Mouse (Mus musculus) spleen, embryonic (tissue): Measurements from ENCODE around the gene Pdlim4.
"Not testable (repeated sequence)": the region's sequence is repeated elsewhere in the genome, so short reads cannot be mapped to it uniquely, and the experiment has no call there.

Experiments used
- CTCF ChIA-PET: fragments of 350-600 bp; sonication (Branson Sonifier 250); formaldehyde crosslinking; loops from one replicate; lab custom pipeline; 2022; lab: Charles Lee

The Pdlim4 gene

DNA sequence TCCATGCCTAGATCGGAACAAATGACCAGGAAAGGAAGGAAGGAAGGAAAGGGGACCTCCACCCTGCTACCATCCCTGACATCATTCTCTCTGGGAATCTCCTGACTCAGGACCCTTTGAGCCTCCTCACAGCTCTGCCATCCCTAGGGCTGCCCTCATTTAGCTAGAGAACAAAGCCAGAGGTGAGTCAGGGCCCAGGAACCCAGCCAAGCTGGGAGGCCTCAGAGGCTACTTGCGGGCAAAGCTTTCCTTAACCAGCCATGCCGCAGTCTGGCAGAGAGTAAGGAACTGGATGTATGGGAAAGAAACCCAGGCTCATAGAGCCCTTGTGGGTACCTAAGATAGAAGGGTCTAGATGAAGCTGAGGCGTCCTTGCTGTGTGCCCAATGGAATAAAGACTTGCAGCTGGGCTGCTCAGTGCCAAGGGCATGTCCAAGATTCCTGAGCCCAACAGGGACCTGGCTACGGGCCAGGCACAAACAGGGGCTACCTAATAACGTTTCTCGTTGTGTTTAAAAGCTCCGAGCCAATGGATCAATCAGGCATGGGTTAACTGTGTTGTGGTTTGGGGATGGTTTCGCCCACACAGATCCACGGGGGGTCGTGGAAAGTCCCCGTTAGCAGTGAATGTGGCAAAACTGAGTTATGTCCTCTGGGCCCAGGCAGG is 6.6 kb downstream of the Pdlim4 start:
- CTCF ChIA-PET, result no interaction called here

DNA sequence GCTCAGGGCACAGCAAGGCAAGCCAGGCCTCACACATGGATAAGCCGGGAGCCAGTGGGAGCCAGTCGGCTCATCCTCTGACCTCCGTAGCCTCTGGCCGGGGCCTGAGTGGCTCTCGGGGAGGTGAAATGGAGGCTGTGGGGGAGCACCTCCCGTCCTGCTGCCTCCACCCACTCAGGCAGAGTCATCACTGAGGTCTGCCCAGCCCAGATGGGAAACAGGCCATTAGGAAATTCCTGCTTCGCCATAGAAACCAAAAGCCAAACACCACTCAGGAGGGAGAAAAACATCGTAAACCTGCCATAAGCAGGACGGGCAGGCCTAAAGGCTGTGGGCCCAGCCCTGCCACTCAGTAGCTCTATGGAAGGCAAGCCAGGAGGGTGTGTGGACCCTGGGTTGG is 8.5 kb downstream of the Pdlim4 start:
- CTCF ChIA-PET, result interaction anchor here (0.7 kb wide), 1 partner anchor 10 kb away, joined by 3 read pairs; no protein-coding TSS in a partner anchor

DNA sequence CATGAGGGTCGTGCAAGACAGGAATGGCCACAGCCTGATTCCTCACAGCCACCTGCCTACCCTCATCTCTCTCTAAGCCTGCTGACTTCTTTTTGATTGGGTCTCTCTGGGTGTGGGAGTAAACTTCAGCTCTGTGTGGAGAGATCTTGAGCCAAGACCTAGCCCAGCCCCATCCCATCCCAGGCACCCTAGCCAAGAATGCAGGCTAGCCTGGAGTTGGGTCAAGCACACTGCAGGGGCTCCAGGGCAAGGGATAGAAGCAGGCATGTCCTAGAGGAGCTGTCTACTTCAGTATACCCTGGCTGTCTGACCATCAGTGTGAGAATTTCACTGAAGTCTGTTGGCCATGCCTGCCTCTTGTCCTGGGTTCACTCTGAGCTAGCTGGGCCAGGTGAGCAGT is 9.3 kb downstream of the Pdlim4 start:
- CTCF ChIA-PET, result interaction anchor here (0.7 kb wide), 1 partner anchor 9 kb away, joined by 3 read pairs; no protein-coding TSS in a partner anchor

DNA sequence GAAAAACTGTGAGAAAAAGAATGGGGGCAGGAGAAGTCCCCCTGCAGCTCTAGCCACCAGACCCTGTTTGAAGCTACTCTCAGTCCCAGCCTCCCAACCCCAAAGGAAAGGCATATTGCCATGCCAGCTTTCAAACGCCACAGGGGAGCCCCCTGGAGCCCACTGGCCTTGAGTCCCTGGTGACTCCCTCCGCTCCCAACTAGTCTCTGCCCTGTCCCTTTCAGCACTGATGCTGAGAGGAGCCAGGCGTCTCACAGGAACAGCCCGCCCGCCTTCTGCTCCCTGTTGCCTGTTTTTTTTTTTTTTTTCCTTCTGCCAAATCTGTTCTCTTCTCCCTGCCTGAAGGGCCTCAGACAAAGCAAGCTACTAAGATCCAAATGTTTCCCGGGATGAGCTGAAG is 10.2 kb downstream of the Pdlim4 start:
- CTCF ChIA-PET, result interaction anchor here (0.5 kb wide), 1 partner anchor 30 kb away, joined by 6 read pairs; no protein-coding TSS in a partner anchor

DNA sequence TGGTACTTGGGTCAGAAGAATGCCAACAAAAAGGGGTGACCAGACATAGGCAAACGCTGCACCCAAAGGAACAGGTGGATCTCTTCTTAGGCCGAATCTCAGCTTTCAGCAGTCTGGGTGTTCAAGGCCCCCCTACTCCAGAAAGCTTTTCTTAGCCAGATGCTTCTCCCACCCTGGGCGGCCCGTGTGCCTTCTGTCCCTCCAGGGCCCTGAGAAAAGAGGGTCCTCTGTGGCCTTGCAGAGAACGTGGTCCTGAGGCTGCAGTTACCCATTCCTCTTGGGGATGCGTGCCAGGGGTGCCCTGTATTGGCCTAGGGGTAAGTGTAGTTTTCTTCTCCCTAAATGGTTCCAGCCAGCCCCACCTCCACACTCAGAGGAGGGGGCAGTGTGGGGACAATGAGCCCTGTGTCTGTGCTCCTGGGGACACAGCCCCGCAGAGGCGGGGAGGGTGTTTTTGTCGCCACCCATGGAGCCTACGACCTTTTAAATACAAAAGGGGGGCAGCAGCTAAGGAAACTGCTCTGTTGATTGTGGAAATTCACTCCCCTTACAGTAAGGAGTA is 10.7 kb downstream of the Pdlim4 start:
- CTCF ChIA-PET, result no interaction called here

DNA sequence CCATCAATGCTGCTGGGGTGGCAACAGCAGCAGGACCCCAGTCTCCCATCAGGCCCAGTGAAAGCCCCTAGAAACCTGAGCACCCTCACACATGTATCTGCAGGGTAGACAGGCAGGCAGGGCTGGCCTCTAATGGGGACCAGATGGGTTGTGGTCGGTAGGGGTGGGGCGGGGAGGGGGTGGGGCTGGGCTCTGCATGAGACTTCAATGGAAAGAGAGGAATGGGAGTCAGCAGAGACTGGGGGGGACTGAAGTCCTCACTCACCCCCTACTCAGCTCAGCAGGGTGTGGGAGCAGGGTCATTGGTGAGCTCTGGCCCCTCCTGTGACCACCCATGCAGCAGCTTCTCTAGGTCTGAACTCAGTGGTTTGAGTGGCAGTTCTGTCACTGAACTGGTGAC is 11.4 kb downstream of the Pdlim4 start:
- CTCF ChIA-PET, result no interaction called here

DNA sequence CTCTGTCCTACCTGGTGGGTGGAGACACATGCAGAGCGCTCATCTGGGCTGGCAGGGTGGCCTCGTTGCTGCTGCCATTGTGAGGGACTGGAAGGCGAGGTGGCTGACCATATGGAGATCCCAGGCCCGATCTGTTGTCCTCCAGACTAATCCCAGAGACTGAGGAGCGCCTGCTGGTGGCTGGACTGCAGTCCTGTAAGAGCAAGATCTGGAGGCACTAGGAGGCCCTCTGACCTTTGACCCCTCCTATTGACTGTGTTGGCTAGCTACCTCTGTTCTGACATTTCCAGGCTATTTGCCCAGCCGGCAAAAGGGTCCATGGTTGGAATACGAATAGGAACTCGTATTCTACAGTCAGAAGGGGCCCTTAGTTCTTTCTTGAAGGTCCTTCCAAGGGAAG is 12.7 kb downstream of the Pdlim4 start:
- CTCF ChIA-PET, result no interaction called here

DNA sequence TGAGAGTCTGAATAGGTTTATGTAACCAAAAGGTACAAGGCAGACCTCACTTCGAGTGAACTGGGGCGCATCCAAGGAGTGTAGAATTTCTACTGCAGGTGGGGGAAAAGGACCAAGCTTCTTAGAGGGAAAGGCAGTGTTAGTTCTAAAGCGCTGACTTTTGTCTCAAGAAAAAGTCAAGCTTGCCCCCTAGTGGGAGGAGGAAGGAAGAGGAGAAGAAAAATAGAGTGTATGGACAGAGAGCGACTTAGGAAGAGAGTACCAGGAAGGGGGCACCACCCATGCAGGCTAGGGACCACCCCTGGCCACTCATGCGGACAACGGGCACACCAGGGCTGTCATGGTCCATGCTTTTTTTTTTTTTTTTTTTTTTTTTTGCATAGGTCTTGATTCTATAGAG is 14.6 kb downstream of the Pdlim4 start:
- CTCF ChIA-PET, result interaction anchor here (0.6 kb wide), 1 partner anchor 280 kb away, joined by 7 read pairs; no protein-coding TSS in a partner anchor

DNA sequence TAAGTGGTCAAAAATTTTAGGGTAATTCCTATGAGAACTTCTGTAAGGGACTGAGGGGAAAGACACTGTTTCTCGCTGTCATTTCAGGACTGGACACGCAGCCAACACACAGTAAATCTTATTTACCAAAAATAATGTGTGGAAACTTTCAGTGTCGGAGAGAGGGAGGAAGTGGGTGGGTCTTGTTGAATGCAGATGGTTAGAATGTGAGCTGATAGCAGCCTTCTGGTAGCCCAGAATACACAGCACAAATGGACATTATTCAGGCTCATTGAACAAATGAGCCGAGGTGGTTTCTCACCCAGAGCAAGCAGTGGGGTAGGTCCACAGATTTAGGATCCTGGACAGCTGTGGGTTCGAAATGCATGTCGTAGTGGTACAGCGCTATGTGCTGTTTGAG is 15.7 kb downstream of the Pdlim4 start:
- CTCF ChIA-PET, result no interaction called here

DNA sequence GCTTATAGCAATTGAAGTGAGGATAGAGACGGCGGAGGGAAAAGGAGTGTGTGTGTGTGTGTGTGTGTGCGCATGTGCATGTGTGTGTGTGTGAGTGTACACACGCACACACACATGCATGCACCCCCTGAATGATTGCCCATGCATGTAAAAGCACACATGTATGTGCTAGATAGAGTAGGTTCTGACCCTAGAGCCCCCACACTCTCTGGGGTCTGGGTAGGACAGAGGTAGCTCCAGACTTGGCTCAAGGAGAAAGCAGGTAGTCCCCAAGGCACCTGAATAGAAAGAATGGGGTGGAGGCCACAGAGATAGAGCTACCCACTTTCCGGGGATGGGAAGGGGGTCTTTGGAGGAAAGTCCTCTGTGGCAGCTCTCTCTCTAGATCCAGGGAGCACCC is 16.7 kb downstream of the Pdlim4 start:
- CTCF ChIA-PET, result no interaction called here

DNA sequence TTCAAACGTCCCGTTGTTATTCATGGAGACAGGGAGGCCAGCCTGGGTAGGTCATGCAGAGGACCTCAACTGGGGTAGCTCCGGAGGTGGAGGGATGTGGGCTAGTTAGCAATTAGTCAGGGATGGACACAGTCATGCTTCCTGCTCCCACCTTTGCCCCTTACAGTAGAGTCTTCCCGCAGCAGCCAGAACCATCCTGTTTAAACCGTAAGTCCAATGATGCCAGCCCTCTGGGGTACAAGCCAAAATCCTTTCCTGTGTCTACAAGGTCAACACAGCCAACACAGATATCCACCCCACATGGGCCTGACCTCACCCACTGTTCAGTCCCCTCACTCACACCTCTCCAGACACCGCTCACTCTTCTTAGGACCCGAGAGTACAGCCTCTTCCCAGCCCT is 17.7 kb downstream of the Pdlim4 start:
- CTCF ChIA-PET, result interaction anchor here (1.1 kb wide), 1 partner anchor 9 kb away, joined by 3 read pairs; no protein-coding TSS in a partner anchor

DNA sequence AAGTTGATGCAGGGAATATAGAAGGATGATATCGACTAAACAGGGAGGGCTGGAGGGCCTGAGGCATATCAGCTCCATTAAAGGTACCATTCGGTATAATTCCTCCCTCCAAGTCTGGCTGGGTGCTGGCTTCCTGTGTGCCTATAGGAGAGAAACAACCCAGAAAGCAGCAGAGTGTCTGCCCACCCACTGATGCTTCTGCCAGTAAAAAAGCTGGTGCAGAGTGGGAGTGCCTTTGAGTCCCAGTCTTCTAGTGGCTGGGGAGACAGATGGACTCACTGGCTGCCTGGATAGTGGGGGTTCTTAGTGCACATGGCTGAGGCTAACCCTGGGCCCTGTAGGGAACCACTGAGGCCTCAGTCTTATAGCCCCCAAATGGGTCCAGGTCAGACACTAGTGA is 18.6 kb downstream of the Pdlim4 start:
- CTCF ChIA-PET, result interaction anchor here (0.6 to 1.1 kb wide), 2 partner anchors 10 to 48 kb away, joined by 3 read pairs; no protein-coding TSS in a partner anchor

DNA sequence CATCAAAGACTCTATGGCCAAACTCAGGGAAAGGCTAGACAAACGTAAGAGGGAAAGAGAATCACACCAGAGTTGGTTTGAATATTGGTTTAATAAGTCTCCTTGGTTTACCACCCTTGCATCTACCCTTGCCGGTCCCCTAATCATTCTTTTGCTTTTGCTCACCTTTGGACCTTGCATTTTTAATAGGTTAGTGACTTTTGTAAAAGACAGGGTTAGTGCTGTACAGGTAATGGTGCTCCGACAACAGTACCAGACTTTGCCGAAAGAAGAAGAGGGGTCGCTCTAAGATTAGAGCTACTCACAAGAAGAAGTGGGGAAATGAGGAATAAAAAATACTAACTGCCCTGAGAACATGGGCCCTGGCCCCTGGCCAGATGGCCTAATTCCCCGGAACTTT is 28.1 kb downstream of the Pdlim4 start:
- CTCF ChIA-PET, result no interaction called here

DNA sequence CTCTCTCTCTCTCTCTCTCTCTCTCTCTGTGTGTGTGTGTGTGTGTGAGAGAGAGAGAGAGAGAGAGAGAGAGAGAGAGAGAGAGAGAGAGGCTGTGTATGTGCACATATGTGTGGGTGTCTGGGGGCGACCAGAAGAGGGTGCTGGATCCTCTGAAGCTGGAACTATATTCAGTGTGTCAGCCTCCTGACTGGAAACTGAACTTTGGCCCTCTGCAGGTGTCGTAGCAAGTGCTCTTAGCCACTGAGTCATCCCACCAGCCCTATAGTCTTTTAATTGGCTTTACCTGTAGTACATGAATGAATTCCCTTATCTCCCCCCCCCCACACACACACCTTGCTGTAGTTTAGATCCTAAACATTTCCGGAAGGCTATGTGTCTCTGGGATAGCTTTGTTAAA is 35.9 kb downstream of the Pdlim4 start:
- CTCF ChIA-PET, result not testable (repeated sequence)

DNA sequence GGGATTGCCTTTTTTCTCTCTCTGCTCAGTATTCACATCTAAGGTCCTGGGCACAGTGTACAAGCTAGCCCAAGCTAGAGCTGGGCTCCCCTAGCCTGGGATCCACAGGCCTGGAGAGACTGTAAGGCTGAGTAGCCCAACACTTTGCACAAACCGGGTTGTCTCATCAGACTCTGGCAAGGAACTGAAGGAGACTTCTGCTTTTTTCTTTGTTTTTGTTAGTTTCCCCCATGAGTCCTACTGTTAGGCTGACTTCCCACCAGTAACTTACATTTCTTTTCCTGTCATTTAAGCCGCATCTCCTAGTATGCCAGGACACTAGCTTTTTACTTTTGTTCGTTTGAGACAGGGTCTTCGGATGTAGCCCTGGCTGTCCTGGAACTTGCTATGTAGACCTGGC is 39.8 kb downstream of the Pdlim4 start:
- CTCF ChIA-PET, result no interaction called here

DNA sequence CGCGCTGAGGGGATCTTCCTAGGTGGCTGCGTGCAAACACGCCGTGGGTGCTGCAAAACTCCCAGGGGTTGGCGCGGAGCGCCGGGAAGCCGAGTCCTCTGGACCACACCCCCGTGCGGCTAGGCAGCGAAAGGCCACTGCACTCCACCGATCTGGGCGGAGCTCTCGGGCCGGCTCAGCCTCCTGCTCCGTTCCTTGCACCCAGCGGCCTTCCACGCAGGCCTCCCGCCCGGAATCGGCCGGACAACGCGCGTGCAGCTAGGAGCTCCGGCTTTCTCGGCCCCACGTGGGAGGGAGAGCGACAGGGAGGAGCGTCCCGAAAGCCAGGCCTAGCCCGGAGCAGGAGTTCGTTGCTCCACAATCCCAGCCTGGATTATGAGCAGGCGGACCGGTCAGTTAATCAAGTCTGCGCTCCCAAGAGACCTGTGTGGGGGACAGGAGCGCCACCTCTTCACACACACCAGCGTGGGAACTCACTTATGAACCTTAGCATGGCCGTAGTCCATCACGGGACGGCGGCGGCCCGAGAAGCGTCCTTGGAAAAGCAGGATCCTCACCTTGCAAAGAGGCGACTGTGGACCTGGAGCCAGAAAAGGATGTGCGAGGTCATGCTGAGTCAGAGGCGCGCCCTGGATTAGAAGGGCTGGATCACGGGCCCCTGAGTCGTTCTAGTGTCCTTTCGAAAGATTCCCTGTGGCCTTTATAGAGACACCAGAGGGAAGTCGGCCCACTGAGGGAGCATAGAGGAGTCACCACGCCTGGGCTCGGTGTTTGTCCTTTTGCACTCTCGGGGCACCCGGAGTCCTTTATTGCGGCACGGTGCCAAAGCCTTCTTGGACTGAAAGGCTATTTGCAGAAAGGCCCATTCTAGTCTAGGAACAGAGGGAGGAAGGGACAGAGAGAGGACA is 40.5 kb downstream of the Pdlim4 start, which contains the start of gene Slc22a4:
Gene Slc22a4, minus strand, starts transcription at position 47 of the 908 bp plus-strand sequence.
- CTCF ChIA-PET, result no interaction called here

DNA sequence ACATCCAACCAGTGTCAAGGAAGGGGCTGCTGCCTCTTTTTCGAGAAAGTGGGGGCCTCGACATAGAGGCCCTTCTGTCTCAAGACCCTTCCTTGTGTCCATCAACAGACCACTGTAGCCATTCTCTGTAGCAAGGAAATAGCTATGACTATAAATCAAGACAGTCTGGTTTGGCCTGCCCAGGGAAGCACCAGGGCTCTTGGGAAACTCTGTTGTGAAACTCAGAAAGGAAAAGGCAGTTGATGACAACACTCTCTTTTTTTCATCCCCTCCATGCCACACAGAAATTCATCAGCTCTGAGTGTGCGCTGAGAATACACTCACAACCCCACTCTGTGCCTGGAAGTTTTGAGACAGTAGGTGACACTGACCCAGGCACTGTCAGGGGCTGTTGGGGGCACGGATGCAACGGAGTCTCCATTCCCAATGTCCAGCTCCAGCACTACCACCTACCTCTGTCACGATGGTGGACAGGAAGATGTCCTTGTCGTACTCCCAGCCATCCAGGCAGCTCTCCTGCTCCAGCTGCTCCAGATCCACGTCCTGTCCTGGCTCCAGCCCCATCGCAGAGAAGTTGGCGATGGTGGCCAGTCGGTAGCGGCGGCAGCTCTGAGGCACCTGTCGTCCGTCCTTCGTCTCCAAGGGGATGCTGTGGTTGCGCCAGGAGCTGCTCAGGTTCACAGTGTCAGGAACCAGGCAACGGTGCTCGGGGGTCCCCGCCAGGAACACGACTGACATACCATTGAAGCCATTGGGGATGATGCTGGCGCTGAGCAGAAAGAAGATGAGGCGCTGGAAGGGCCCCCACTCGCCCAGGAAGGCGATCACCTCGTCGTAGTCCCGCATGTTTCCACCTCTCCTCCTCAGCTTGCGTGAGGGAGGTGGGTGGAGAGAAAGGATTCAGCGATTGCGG is 41.4 kb downstream of the Pdlim4 start:
- CTCF ChIA-PET, result no interaction called here

DNA sequence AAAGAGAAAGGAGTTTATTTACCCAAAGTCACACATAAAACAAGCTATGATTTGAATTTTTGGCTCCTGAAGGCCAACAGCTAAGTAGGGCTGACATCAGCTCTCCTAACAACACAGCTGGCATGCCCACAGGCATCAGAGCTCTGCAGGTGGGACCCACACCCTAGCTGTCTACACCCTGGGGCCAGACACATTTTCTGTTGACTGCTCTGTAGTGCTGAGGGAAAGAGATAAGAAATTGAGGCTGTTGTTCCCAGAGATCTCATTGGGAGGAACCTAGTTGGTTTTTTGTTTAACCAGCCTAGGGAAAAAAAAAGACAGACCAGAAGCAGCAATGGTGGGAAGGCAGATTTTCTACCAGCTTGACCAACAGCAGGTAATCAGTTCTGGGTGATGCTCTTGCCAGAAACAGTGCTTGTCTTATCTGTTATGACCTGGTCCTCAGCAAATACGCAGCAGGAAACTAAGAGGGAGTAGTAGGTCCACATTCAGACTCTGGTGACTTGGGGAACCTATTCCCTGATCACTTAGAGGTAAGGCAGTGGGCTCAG is 42.2 kb downstream of the Pdlim4 start:
- CTCF ChIA-PET, result no interaction called here

DNA sequence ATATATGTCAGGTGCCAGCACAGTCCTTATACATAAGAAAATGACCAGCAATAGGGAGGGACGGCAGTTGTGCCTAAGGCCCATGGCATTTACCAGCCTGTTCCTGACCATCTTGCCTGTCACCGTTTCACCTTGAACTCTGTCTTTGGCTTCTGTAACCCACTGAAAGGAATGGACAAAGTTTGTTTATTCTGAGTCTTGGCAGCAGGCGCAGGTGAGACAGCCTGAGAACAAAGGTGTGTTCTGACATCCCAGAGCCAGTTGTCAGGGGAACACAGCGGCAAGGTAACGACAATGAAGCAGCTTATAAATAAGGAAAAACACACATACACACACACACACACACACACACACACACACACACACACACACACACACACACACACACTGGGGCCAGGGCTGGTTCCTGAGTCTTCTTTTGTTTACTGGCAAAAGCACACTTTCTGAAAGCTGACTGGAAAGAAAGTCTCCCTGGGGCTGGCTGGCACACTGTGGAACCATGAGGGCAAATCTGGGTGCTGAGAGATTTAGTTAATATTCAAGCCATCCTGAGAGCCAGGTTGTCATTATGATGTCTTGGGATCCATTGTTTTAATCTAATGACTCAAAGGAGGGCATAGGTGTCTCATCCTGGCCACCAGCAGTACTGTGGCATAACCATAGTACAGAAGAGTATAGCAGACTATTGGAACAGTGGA is 47.3 kb downstream of the Pdlim4 start:
- CTCF ChIA-PET, result interaction anchor here (0.5 kb wide), 1 partner anchor 9 kb away, joined by 3 read pairs; no protein-coding TSS in a partner anchor
